Mouse (Mus musculus) heart, embryonic 13.5 days (tissue): ENCODE results near the gene Gpr84. TPM values are rescaled to one million over a fixed set of nuclear protein-coding genes. Genes with fewer than 3 reads are reported as not detected.
A peak's percentile ranks its signal among the peaks of the same experiment; 100 is the strongest.

Experiments
- ATAC-seq: fragments of 200-750 bp; cut with Nextera tagmentation; 2 replicates; pipeline ENCODE4 v1.8.0; 2017; ENCODE audit warnings: moderate TSS enrichment; ENCODE audit not compliant: insufficient number of reproducible peaks, low FRiP score, low TSS enrichment; ENCODE audit errors: extremely low read depth
- H3K27ac ChIP-seq: fragments of 300-500 bp; sonication (generic); replicated peaks from 2 replicates; pipeline ENCODE4 v1.5.1; 2015; ENCODE audit warnings: moderate library complexity, mild to moderate bottlenecking, inconsistent platforms
- H3K27me3 ChIP-seq: fragments of 300-500 bp; sonication (generic); replicated peaks from 2 replicates; pipeline ENCODE4 v1.6.1; 2015; ENCODE audit warnings: mild to moderate bottlenecking, inconsistent platforms
- H3K36me3 ChIP-seq: fragments of 300-500 bp; sonication (generic); 2 replicates; pipeline ENCODE4 v1.6.1; 2015; ENCODE audit warnings: mild to moderate bottlenecking, inconsistent platforms
- H3K4me1 ChIP-seq: fragments of 300-500 bp; sonication (generic); 2 replicates; pipeline ENCODE4 v1.6.1; 2015; ENCODE audit warnings: inconsistent platforms
- H3K4me2 ChIP-seq: fragments of 300-500 bp; sonication (generic); 2 replicates; pipeline ENCODE4 v1.6.1; 2015; ENCODE audit warnings: inconsistent platforms, mild to moderate bottlenecking, moderate library complexity
- H3K4me3 ChIP-seq: fragments of 300-500 bp; sonication (generic); 2 replicates; pipeline ENCODE4 v1.5.1; 2015; ENCODE audit warnings: moderate library complexity, mild to moderate bottlenecking, inconsistent platforms
- H3K9ac ChIP-seq: fragments of 300-500 bp; sonication (generic); 2 replicates; pipeline ENCODE4 v1.6.1; 2015; ENCODE audit warnings: inconsistent platforms, mild to moderate bottlenecking, moderate library complexity
- H3K9me3 ChIP-seq: fragments of 300-500 bp; sonication (generic); 2 replicates; pipeline ENCODE4 v1.6.1; 2016; ENCODE audit warnings: inconsistent platforms
- WGBS: fragments of 180-500 bp; shearing (Covaris S2); methylation state at CpG from one replicate; pipeline ENCODE4 v1.1.7; 2015; ENCODE audit warnings: mixed read lengths; 5-methylcytosine and 5-hydroxymethylcytosine counted together
- polyA plus RNA-seq: library from polyadenylated mRNA; unstranded; fragments of >200 nt; fragmentation: Nextera tagmentation; extraction: Ambion mirVana; gene quantifications from 2 replicates; pipeline ENCODE4 v1.2.1, GENCODE M21; 2015

The Gpr84 gene
- polyA plus RNA-seq, 1 experiment from 2014 or later, result 0.28 TPM

GRCm38 (mm10) chr15:103298026-103298425 is 12.4 kb downstream of the Gpr84 start:
- Histone ChIP-seq H3K4me1 (peaks cover 47% of the 10 kb centered on the region), H3K4me2 (no peak overlapping the region)

DNA sequence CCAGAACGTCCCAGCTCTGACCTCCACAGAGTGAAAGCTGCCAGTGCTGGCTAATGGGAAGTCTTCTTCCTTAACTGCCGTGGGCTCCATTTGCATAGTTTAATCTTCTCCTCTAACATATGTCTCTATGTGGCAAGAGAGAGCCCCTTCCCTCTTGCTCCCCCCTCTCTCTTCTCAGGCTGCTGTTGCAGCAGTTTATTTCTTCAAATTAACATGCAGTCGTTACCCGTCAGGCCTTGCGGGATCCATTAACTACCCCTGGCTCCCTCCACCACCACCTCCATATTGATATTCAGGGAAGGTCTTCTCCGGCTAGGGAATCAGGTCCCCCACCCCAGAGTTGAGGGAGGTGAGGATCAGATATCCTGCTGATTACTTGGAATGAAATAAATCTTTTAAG is 13.1 kb downstream of the Gpr84 start:
- no peak for ATAC-seq
- Histone ChIP-seq H3K4me3 (no peak overlapping the region), H3K27me3 (no peaks in the 10 kb centered on the region), H3K27ac (no peak overlapping the region), H3K9ac (no peak overlapping the region), H3K36me3 (peaks cover 68% of the 10 kb centered on the region), H3K4me2 (no peak overlapping the region), H3K9me3 (0 out of 2 replicates have a peak, but pooled peaks cover under 1% of the 10 kb centered on the region), H3K4me1 (peaks cover 39% of the 10 kb centered on the region)
- WGBS, result 80% methylated on average over 6 of the region's 6 CpGs

More at GRCm38 (mm10) chr15:103298026-103298425, 12.4 kb downstream of the Gpr84 start:
- 84% methylated on average over 3 of the region's 3 CpGs for WGBS
- no peak overlapping the region for H3K4me3 ChIP-seq
- H3K27ac ChIP-seq, result no peak overlapping the region
- no peak for ATAC-seq
- no peak overlapping the region for H3K9ac ChIP-seq
- H3K9me3 ChIP-seq, result no peaks in the 10 kb centered on the region
- H3K27me3 ChIP-seq, result no peaks in the 10 kb centered on the region
- H3K36me3 ChIP-seq, result peaks cover 60% of the 10 kb centered on the region

DNA sequence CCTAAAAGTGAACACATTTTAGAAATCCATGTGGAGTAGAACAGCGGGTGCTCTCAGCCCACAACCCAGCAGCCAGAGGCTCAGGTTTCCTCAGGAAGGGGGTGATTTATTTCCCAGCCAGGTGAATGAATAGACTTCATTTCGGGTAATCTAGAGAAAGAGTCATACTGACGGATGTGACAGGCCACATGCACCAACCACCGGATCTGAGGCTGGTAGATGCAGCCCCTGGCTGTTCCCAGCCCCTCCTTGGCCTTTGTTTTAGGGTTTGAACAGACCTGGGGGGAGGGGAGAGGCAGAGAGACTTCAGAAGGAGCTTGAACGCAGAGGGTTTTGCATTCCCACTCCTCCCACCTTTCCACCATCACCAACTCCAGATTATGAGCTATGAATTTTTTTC is 14.6 kb downstream of the Gpr84 start:
- Histone ChIP-seq H3K4me1 (peaks cover 25% of the 10 kb centered on the region), H3K36me3 (peaks cover 82% of the 10 kb centered on the region), H3K27ac (0 out of 2 replicates have a peak overlapping the region, but pooled peaks have one; percentile 28), H3K4me2 (no peak overlapping the region), H3K9me3 (0 out of 2 replicates have a peak, but pooled peaks cover 3% of the 10 kb centered on the region), H3K9ac (no peak overlapping the region), H3K4me3 (no peak overlapping the region), H3K27me3 (no peaks in the 10 kb centered on the region)
- ATAC-seq, result no peak
- WGBS, result 37% methylated on average over 5 of the region's 5 CpGs

DNA sequence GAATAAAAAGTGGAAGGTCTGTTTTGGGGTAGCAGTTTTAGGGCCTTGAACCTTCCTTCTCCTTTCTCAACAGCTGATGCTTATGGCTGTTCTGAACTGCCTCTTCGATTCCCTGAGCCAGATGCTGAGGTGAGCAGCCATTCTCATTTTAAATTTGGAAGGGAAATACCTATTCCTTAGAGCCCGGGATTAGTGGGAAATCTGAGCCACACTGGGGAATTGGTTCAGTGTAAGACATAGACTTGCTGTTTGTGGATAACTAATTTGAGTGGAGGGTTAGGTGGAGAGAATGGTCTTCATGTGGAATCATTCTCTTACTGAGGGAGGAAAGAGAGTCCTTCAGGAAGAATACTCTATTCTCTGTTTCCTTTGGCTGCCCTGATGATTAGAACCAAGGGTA is 15.8 kb downstream of the Gpr84 start:
- WGBS, result 80% methylated on average over 2 of the region's 2 CpGs
- peaks cover 92% of the 10 kb centered on the region for H3K36me3 ChIP-seq
- no peaks in the 10 kb centered on the region for H3K27me3 ChIP-seq
- no peak for ATAC-seq
- H3K4me2 ChIP-seq, result no peak overlapping the region
- 0 out of 2 replicates have a peak, but pooled peaks cover 3% of the 10 kb centered on the region for H3K9me3 ChIP-seq
- H3K27ac ChIP-seq, result no peak overlapping the region
- H3K9ac ChIP-seq, result no peak overlapping the region
- H3K4me1 ChIP-seq, result peaks cover 18% of the 10 kb centered on the region
- H3K4me3 ChIP-seq, result no peak overlapping the region

DNA sequence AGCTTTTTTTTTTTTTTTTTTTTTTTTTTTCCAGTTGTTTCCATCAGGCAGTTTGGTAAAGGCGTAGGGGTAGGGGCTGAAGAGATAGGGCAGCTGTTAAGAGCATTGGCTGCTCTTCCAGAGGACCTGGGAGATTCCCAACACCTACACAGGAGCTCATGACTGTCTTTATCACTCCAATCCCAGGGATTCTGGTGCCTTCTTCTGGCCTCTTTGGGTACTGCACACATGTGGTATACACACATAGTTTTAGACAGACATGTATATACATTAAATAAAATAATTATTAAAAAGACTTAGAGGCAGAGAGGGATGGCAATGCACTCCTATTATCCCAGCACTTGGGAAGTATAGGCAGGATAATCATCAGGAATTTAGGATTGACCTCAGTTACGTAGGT is 17.0 kb downstream of the Gpr84 start:
- WGBS, result 98% methylated on average over 2 of the region's 2 CpGs
- peaks cover 92% of the 10 kb centered on the region for H3K36me3 ChIP-seq

GRCm38 (mm10) chr15:103292673-103293345 is 17.6 kb downstream of the Gpr84 start:
- Histone ChIP-seq H3K4me2 (no peak overlapping the region), H3K4me1 (peaks cover 16% of the 10 kb centered on the region), H3K36me3 (peaks cover 87% of the 10 kb centered on the region)

More for the DNA sequence above, 17.0 kb downstream of the Gpr84 start:
- Histone ChIP-seq H3K4me3 (no peak overlapping the region), H3K27ac (no peak overlapping the region), H3K9me3 (0 out of 2 replicates have a peak, but pooled peaks cover 3% of the 10 kb centered on the region), H3K27me3 (no peaks in the 10 kb centered on the region), H3K4me1 (peaks cover 16% of the 10 kb centered on the region), H3K9ac (no peak overlapping the region), H3K4me2 (no peak overlapping the region)
- no peak for ATAC-seq

GRCm38 (mm10) chr15:103290843-103291242 is 19.6 kb downstream of the Gpr84 start:
- Histone ChIP-seq H3K4me1 (peaks cover 19% of the 10 kb centered on the region), H3K27me3 (no peaks in the 10 kb centered on the region), H3K36me3 (peaks cover 75% of the 10 kb centered on the region), H3K9ac (no peak overlapping the region), H3K9me3 (0 out of 2 replicates have a peak, but pooled peaks cover 3% of the 10 kb centered on the region), H3K27ac (no peak overlapping the region), H3K4me3 (no peak overlapping the region), H3K4me2 (no peak overlapping the region)
- ATAC-seq, result no peak
- WGBS, result 84% methylated on average over 9 of the region's 9 CpGs

More at GRCm38 (mm10) chr15:103292673-103293345, 17.6 kb downstream of the Gpr84 start:
- Histone ChIP-seq H3K27ac (no peak overlapping the region), H3K4me3 (no peak overlapping the region), H3K27me3 (no peaks in the 10 kb centered on the region), H3K9me3 (0 out of 2 replicates have a peak, but pooled peaks cover 3% of the 10 kb centered on the region), H3K9ac (no peak overlapping the region)
- 92% methylated on average over 4 of the region's 4 CpGs for WGBS
- no peak for ATAC-seq

DNA sequence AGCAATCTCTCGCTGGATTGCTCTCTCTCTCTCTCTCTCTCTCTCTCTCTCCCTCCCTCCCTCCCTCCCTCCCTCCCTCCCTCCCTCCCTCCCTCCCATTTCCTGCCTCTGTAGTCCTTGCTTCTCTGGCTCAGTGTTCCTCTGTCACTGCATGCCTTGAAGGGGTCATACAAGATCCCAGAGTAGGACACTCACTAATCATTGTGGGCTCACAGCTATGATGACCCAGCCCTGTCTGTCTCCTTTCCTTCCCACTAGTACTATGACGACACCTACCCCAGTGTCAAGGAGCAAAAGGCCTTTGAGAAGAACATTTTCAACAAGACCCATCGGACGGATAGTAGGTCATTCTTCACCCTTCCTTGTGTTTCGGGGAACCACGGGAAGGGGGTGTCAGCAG is 20.0 kb downstream of the Gpr84 start:
- ATAC-seq, result no peak
- WGBS, result 68% methylated on average over 6 of the region's 6 CpGs
- H3K4me1 ChIP-seq, result peaks cover 21% of the 10 kb centered on the region
- no peak overlapping the region for H3K4me2 ChIP-seq
- H3K36me3 ChIP-seq, result peaks cover 71% of the 10 kb centered on the region
- no peaks in the 10 kb centered on the region for H3K27me3 ChIP-seq
- H3K27ac ChIP-seq, result no peak overlapping the region
- H3K9ac ChIP-seq, result no peak overlapping the region
- no peak overlapping the region for H3K4me3 ChIP-seq
- H3K9me3 ChIP-seq, result 0 out of 2 replicates have a peak, but pooled peaks cover 3% of the 10 kb centered on the region

GRCm38 (mm10) chr15:103289600-103289999 is 20.8 kb downstream of the Gpr84 start:
- Histone ChIP-seq H3K9ac (peak overlapping the region; percentile 33; the same call in 1 of the 2 replicates), H3K36me3 (peaks cover 64% of the 10 kb centered on the region), H3K4me3 (no peak overlapping the region), H3K9me3 (0 out of 2 replicates have a peak, but pooled peaks cover 3% of the 10 kb centered on the region), H3K4me2 (no peak overlapping the region), H3K4me1 (peaks cover 28% of the 10 kb centered on the region), H3K27me3 (no peaks in the 10 kb centered on the region), H3K27ac (no peak overlapping the region)
- no peak for ATAC-seq
- WGBS, result 43% methylated on average over 5 of the region's 5 CpGs

DNA sequence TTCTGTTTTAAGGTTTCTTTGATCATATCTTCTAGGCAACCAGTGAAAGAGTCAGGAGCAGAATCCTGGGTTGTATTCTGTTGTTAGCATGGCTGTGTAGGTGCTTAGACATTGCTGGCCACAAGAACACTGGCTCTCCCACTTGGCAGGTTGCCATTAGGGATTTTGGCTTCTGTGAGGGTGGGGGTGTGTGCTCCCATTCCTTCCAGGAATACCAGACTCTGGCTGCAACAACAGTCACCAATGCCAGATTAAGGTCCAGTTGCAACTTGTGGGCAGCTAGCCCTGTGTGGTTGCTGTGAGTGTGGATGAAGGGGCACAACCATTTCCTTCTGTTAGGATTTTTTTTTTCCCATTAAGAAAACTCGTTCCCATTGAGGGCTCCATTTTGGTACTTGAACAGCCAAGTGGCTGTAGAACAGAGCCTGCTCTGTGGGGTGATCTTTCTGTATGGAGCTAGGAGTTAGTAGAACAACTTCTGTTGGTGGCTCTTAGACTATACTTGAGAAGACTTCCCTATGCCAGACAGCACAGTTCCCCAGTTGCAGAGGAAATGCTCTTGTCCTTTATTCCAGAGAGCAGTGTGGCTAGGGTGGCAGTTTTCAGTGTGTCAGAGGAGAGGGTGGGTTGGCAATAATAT is 24.5 kb downstream of the Gpr84 start:
- Histone ChIP-seq H3K36me3 (peaks cover 33% of the 10 kb centered on the region), H3K9ac (peak overlapping the region; percentile 59; the same call in 1 of the 2 replicates), H3K4me2 (peak overlapping the region; percentile 24), H3K9me3 (no peaks in the 10 kb centered on the region), H3K27me3 (no peaks in the 10 kb centered on the region), H3K4me1 (peaks cover 30% of the 10 kb centered on the region), H3K4me3 (no peak overlapping the region), H3K27ac (peak overlapping the region; percentile 85)
- no peak for ATAC-seq
- 42% methylated on average over 1 of the region's 1 CpGs for WGBS

DNA sequence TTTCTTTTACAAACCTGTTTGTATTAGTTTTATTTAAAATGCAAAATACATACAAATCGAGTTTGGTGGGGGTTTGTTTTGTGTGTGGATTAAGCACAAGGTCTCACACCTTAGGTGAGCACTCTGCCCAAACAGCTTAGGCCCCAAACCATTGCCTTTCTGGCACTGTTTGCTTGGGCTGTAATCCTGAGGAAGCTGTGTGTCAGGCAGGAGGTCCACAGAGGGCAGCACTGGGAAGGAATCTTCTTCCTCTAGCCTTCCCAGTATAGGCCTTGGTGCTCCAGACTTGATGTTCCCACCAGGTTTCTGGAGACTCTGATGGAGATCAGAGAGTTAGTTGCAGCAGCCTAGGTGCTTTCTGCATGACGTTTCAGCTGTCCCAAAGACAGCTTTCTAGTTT is 25.8 kb downstream of the Gpr84 start:
- peaks cover 23% of the 10 kb centered on the region for H3K36me3 ChIP-seq
- no peak overlapping the region for H3K4me3 ChIP-seq
- peak overlapping the region; percentile 59; the same call in 1 of the 2 replicates for H3K9ac ChIP-seq
- no peaks in the 10 kb centered on the region for H3K9me3 ChIP-seq
- peaks cover 34% of the 10 kb centered on the region for H3K4me1 ChIP-seq
- H3K27ac ChIP-seq, result peak overlapping the region; percentile 85
- 30% methylated on average over 2 of the region's 2 CpGs for WGBS
- no peaks in the 10 kb centered on the region for H3K27me3 ChIP-seq
- no peak for ATAC-seq
- no peak overlapping the region for H3K4me2 ChIP-seq
